Mouse (Mus musculus) midbrain, postnatal 0 days (tissue): Measurements from ENCODE around the gene Gpr63. TPM values are rescaled to one million over a fixed set of nuclear protein-coding genes. Genes with fewer than 3 reads are reported as not detected.
"Not testable (repeated sequence)": the region's sequence is repeated elsewhere in the genome, so short reads cannot be mapped to it uniquely, and the experiment has no call there.

Experiments
- ATAC-seq: fragments of 200-750 bp; cut with Nextera tagmentation; 2 replicates; pipeline ENCODE4 v1.8.0; 2017; ENCODE audit warnings: moderate number of reproducible peaks, mild to moderate bottlenecking, moderate TSS enrichment, moderate library complexity; ENCODE audit not compliant: low FRiP score
- DNase-seq: peaks from one replicate; pipeline ENCODE4 v3.0.0-alpha.2; 2015; ENCODE audit warnings: low spot score
- H3K27ac ChIP-seq: fragments of 300-500 bp; sonication (generic); 2 replicates; pipeline ENCODE4 v1.5.1; 2014; ENCODE audit warnings: low read depth, mild to moderate bottlenecking, low read length, mixed read lengths
- H3K27me3 ChIP-seq: fragments of 300-500 bp; sonication (generic); 2 replicates; pipeline ENCODE4 v1.6.1; 2014; ENCODE audit warnings: low read length, control low read depth, mixed read lengths; ENCODE audit not compliant: insufficient read depth
- H3K36me3 ChIP-seq: fragments of 300-500 bp; sonication (generic); 2 replicates; pipeline ENCODE4 v1.6.1; 2014; ENCODE audit warnings: low read length, control low read depth, mixed read lengths; ENCODE audit not compliant: insufficient read depth
- H3K4me1 ChIP-seq: fragments of 300-500 bp; sonication (generic); 2 replicates; pipeline ENCODE4 v1.6.1; 2014; ENCODE audit warnings: mild to moderate bottlenecking, control low read depth, antibody characterized with exemption, low read length, mixed read lengths; ENCODE audit not compliant: insufficient read depth
- H3K4me2 ChIP-seq: fragments of 300-500 bp; sonication (generic); 2 replicates; pipeline ENCODE4 v1.6.1; 2014; ENCODE audit warnings: low read depth, mild to moderate bottlenecking, low read length, mixed read lengths; ENCODE audit not compliant: poor library complexity, severe bottlenecking
- H3K4me3 ChIP-seq: fragments of 300-500 bp; sonication (generic); 2 replicates; pipeline ENCODE4 v1.5.1; 2014; ENCODE audit warnings: low read depth, mild to moderate bottlenecking, low read length, moderate library complexity
- H3K9ac ChIP-seq: fragments of 300-500 bp; sonication (generic); replicated peaks from 2 replicates; pipeline ENCODE4 v1.6.1; 2014; ENCODE audit warnings: mild to moderate bottlenecking, low read length, moderate library complexity, mixed read lengths; ENCODE audit not compliant: poor library complexity, severe bottlenecking
- H3K9me3 ChIP-seq: fragments of 300-500 bp; sonication (generic); 2 replicates; pipeline ENCODE4 v1.6.1; 2016; ENCODE audit warnings: low read length, control low read depth
- CTCF ChIP-seq: IDR thresholded peaks from 2 replicates; pipeline ENCODE4 v1.5.1; 2016; ENCODE audit warnings: antibody characterized with exemption, mild to moderate bottlenecking
- WGBS: fragments of 180-500 bp; shearing (Covaris S2); extraction: QIAGEN DNeasy Blood & Tissue Kit; methylation state at CpG from one replicate; pipeline ENCODE4 v1.1.7; 2014; 5-methylcytosine and 5-hydroxymethylcytosine counted together
- polyA plus RNA-seq: library from polyadenylated mRNA; unstranded; fragments of >200 nt; fragmentation: Nextera tagmentation; extraction: Ambion mirVana; gene quantifications from 2 replicates; pipeline ENCODE4 v1.2.1, GENCODE M21; 2015
- total RNA-seq: library from RNA; depleted of rRNA; stranded (reverse); fragments of >200 nt; gene quantifications from 2 replicates; pipeline ENCODE4 v1.2.3, GENCODE M21; 2014

Gpr63 gene
- total and polyA plus RNA-seq, 2 experiments from 2014 or later: 1.8 to 10.4 TPM

- WGBS: 23% methylated on average over 6 of the region's 6 CpGs
- TF ChIP-seq CTCF: no peak
- no peaks in the 10 kb centered on the region for H3K4me1 ChIP-seq
- DNase-seq (peak; percentile 15), ATAC-seq (no peak)
- H3K36me3 ChIP-seq: no peaks in the 10 kb centered on the region
- no peak overlapping the region for H3K4me2 ChIP-seq
- no peak overlapping the region for H3K4me3 ChIP-seq
- H3K9me3 ChIP-seq: no peaks in the 10 kb centered on the region
- H3K27ac ChIP-seq: peak overlapping the region; percentile 2; the same call in 1 of the 2 replicates
- H3K27me3 ChIP-seq: no peaks in the 10 kb centered on the region
- H3K9ac ChIP-seq: 0 out of 2 replicates have a peak overlapping the region, but pooled peaks have one; percentile 20
Measured at GRCm38 (mm10) chr4:24942728-24943424, 23.3 kb upstream of the Gpr63 start.

- Histone ChIP-seq H3K27ac (peak overlapping the region; percentile 85), H3K36me3 (no peaks in the 10 kb centered on the region), H3K27me3 (no peaks in the 10 kb centered on the region), H3K9me3 (no peaks in the 10 kb centered on the region), H3K4me3 (peak overlapping the region; percentile 85), H3K9ac (peak overlapping the region; percentile 91), H3K4me2 (peak overlapping the region; percentile 71), H3K4me1 (peaks cover 6% of the 10 kb centered on the region; the same call in 1 of the 2 replicates)
- DNase-seq (peak; percentile 19), ATAC-seq (peak; percentile 39; the same call in 1 of the 2 replicates)
- TF ChIP-seq CTCF: no peak
- 6% methylated on average over 8 of the region's 8 CpGs for WGBS
Measured at GRCm38 (mm10) chr4:24965918-24966298, 299 bp upstream of the Gpr63 start.

GRCm38 (mm10) chr4:24967251-24967650 is 1.0 kb downstream of the Gpr63 start:
- 12% methylated on average over 7 of the region's 7 CpGs for WGBS
- DNase-seq (no peak), ATAC-seq (no peak)
- Histone ChIP-seq H3K4me1 (peaks cover 6% of the 10 kb centered on the region; the same call in 1 of the 2 replicates), H3K27ac (no peak overlapping the region), H3K27me3 (no peaks in the 10 kb centered on the region), H3K4me2 (peak overlapping the region; percentile 71), H3K36me3 (no peaks in the 10 kb centered on the region), H3K9me3 (no peaks in the 10 kb centered on the region), H3K4me3 (peak overlapping the region; percentile 85), H3K9ac (no peak overlapping the region; the same call in 1 of the 2 replicates)
- TF ChIP-seq CTCF: no peak

GRCm38 (mm10) chr4:24978589-24978988 is 12.4 kb downstream of the Gpr63 start:
- 37% methylated on average over 4 of the region's 4 CpGs for WGBS
- no peak overlapping the region for H3K27ac ChIP-seq
- no peaks in the 10 kb centered on the region for H3K27me3 ChIP-seq
- ATAC-seq (no peak), DNase-seq (peak; percentile 9)
- H3K4me1 ChIP-seq: no peaks in the 10 kb centered on the region
- no peaks in the 10 kb centered on the region for H3K36me3 ChIP-seq
- H3K9me3 ChIP-seq: no peaks in the 10 kb centered on the region
- no peak overlapping the region for H3K4me3 ChIP-seq
- H3K9ac ChIP-seq: no peak overlapping the region
- TF ChIP-seq CTCF: no peak
- H3K4me2 ChIP-seq: no peak overlapping the region

- H3K36me3 ChIP-seq: no peaks in the 10 kb centered on the region
- no peaks in the 10 kb centered on the region for H3K4me1 ChIP-seq
- H3K4me2 ChIP-seq: no peak overlapping the region
- no peak overlapping the region for H3K27ac ChIP-seq
- H3K27me3 ChIP-seq: no peaks in the 10 kb centered on the region
- no peak overlapping the region for H3K4me3 ChIP-seq
- H3K9ac ChIP-seq: no peak overlapping the region
- TF ChIP-seq CTCF: no peak
- WGBS: 90% methylated on average over 5 of the region's 5 CpGs
- H3K9me3 ChIP-seq: no peaks in the 10 kb centered on the region
- DNase-seq (no peak), ATAC-seq (no peak)
Measured at GRCm38 (mm10) chr4:24985612-24986011, 19.4 kb downstream of the Gpr63 start.

- H3K36me3 ChIP-seq: no peaks in the 10 kb centered on the region
- H3K4me3 ChIP-seq: no peak overlapping the region
- no peaks in the 10 kb centered on the region for H3K4me1 ChIP-seq
- ATAC-seq (no peak), DNase-seq (no peak)
- H3K4me2 ChIP-seq: no peak overlapping the region
- no peak overlapping the region for H3K9ac ChIP-seq
- WGBS: 78% methylated on average over 2 of the region's 2 CpGs
- H3K27ac ChIP-seq: no peak overlapping the region
- no peak for TF ChIP-seq CTCF
- H3K27me3 ChIP-seq: no peaks in the 10 kb centered on the region
- H3K9me3 ChIP-seq: no peaks in the 10 kb centered on the region
Measured at GRCm38 (mm10) chr4:24991475-24991874, 25.3 kb downstream of the Gpr63 start.

GRCm38 (mm10) chr4:25009328-25009727 is 43.1 kb downstream of the Gpr63 start:
- 92% methylated on average over 8 of the region's 8 CpGs for WGBS
- not testable (repeated sequence) for H3K9ac ChIP-seq, ATAC-seq, H3K4me3 ChIP-seq, H3K9me3 ChIP-seq, DNase-seq, H3K27ac ChIP-seq, H3K4me1 ChIP-seq, H3K4me2 ChIP-seq, H3K27me3 ChIP-seq
- H3K36me3 ChIP-seq: peaks cover 12% of the 10 kb centered on the region; the same call in 1 of the 2 replicates
